Mouse (Mus musculus) MEL (cell line): Measurements from ENCODE around the gene Gm9837. TPM values are rescaled to one million over a fixed set of nuclear protein-coding genes. Genes with fewer than 3 reads are reported as not detected.

Experiments
- DNase-seq: peaks from one replicate; pipeline ENCODE4 v3.0.0; 2011; ENCODE audit warnings: low read depth, low spot score
- H3K27ac ChIP-seq: 2 replicates; pipeline ENCODE4 v1.5.1; 2012; ENCODE audit warnings: low read depth, mild to moderate bottlenecking, control low read depth, low read length, moderate library complexity; ENCODE audit not compliant: control insufficient read depth
- H3K27me3 ChIP-seq, 2 experiments: fragments of 150-350 bp in 1 of 2; sonication (generic) in 1 of 2; 2 replicates each; pipeline ENCODE4 v1.6.1; 2012; ENCODE audit warnings: low read length in 2 of 2, mild to moderate bottlenecking in 2 of 2, improper control_type of control experiment in 1 of 2, moderate library complexity in 1 of 2; ENCODE audit not compliant: insufficient read depth in 2 of 2, control insufficient read depth in 1 of 2
- H3K36me3 ChIP-seq, 2 experiments: 2 replicates each; pipeline ENCODE4 v1.6.1; 2012 to 2014; ENCODE audit warnings: low read length in 2 of 2, improper control_type of control experiment in 1 of 2, inconsistent platforms in 1 of 2, mild to moderate bottlenecking in 1 of 2; ENCODE audit not compliant: insufficient read depth in 2 of 2, control insufficient read depth in 1 of 2
- H3K4me1 ChIP-seq, 2 experiments: fragments of 150-350 bp in 1 of 2; sonication (generic) in 1 of 2; 2 replicates each; pipeline ENCODE4 v1.6.1; 2012; ENCODE audit warnings: low read length in 2 of 2, improper control_type of control experiment in 1 of 2, mild to moderate bottlenecking in 1 of 2; ENCODE audit not compliant: insufficient read depth in 2 of 2, control insufficient read depth in 1 of 2
- H3K4me3 ChIP-seq, 2 experiments: fragments of 150-350 bp in 1 of 2; sonication (generic) in 1 of 2; 2 replicates each; pipeline ENCODE4 v1.5.1; 2012; ENCODE audit warnings: low read depth in 2 of 2, low read length in 2 of 2, mild to moderate bottlenecking in 2 of 2, moderate library complexity in 2 of 2, control low read depth in 1 of 2, improper control_type of control experiment in 1 of 2; ENCODE audit not compliant: control insufficient read depth in 1 of 2, insufficient read depth in 1 of 2
- H3K79me2 ChIP-seq: 2 replicates; pipeline ENCODE4 v1.6.1; 2012; ENCODE audit warnings: mild to moderate bottlenecking, low read length, moderate library complexity; ENCODE audit not compliant: control insufficient read depth, poor library complexity, insufficient read depth
- H3K9ac ChIP-seq: 2 replicates; pipeline ENCODE4 v1.6.1; 2012; ENCODE audit warnings: low read depth, mild to moderate bottlenecking, control low read depth, low read length, moderate library complexity; ENCODE audit not compliant: control insufficient read depth, poor library complexity, severe bottlenecking
- H3K9me3 ChIP-seq: fragments of 150-350 bp; sonication (generic); replicated peaks from 2 replicates; pipeline ENCODE4 v1.6.1; 2012; ENCODE audit warnings: mild to moderate bottlenecking, low read length, improper control_type of control experiment, moderate library complexity; ENCODE audit not compliant: insufficient read depth
- CHD2 ChIP-seq: IDR thresholded peaks from 2 replicates; pipeline ENCODE4 v1.6.1; 2011; ENCODE audit warnings: low read length, improper control_type of control experiment
- CTCF ChIP-seq, 3 experiments: IDR thresholded peaks in 2 of 3; conservative IDR thresholded peaks in 1 of 3; 2 replicates each; pipeline ENCODE4 v1.5.1; 2011 to 2012; ENCODE audit warnings: low read length in 3 of 3, low read depth in 2 of 3, mild to moderate bottlenecking in 2 of 3, improper control_type of control experiment in 1 of 3, inconsistent platforms in 1 of 3, mixed read lengths in 1 of 3, moderate library complexity in 1 of 3; ENCODE audit not compliant: control insufficient read depth in 1 of 3, insufficient read depth in 1 of 3, poor library complexity in 1 of 3, severe bottlenecking in 1 of 3
- E2F4 ChIP-seq: IDR thresholded peaks from 2 replicates; pipeline ENCODE4 v1.6.1; 2011; ENCODE audit warnings: low read depth, low read length, improper control_type of control experiment, borderline replicate concordance
- ELF1 ChIP-seq: IDR thresholded peaks from 2 replicates; pipeline ENCODE4 v1.6.1; 2014; ENCODE audit warnings: low read depth, mild to moderate bottlenecking, inconsistent platforms, low read length, improper control_type of control experiment, moderate library complexity
- EP300 ChIP-seq, 2 experiments: IDR thresholded peaks; 2 replicates each; pipeline ENCODE4 v1.6.1; 2011; ENCODE audit warnings: improper control_type of control experiment in 2 of 2, low read length in 2 of 2, low read depth in 1 of 2, mild to moderate bottlenecking in 1 of 2
- ETS1 ChIP-seq: IDR thresholded peaks from 2 replicates; pipeline ENCODE4 v1.6.1; 2012; ENCODE audit warnings: low read depth, mild to moderate bottlenecking, inconsistent platforms, low read length, improper control_type of control experiment, moderate library complexity
- GABPA ChIP-seq: IDR thresholded peaks from 2 replicates; pipeline ENCODE4 v1.6.1; 2012; ENCODE audit warnings: low read depth, mild to moderate bottlenecking, inconsistent platforms, low read length, improper control_type of control experiment, moderate library complexity
- GATA1 ChIP-seq: IDR thresholded peaks from 2 replicates; pipeline ENCODE4 v1.6.1; 2011; ENCODE audit warnings: low read depth, low read length, improper control_type of control experiment
- HCFC1 ChIP-seq: IDR thresholded peaks from 2 replicates; pipeline ENCODE4 v1.6.1; 2012; ENCODE audit warnings: low read depth, mild to moderate bottlenecking, inconsistent platforms, low read length, improper control_type of control experiment, moderate library complexity
- JUND ChIP-seq: IDR thresholded peaks from 2 replicates; pipeline ENCODE4 v1.6.1; 2011; ENCODE audit warnings: low read depth, mild to moderate bottlenecking, improper control_type of control experiment, low read length
- KAT2A ChIP-seq: conservative IDR thresholded peaks from 2 replicates; pipeline ENCODE4 v1.6.1; 2012; ENCODE audit warnings: low read depth, low read length, improper control_type of control experiment, inconsistent platforms
- MAX ChIP-seq: IDR thresholded peaks from 2 replicates; pipeline ENCODE4 v1.6.1; 2011; ENCODE audit warnings: low read length, improper control_type of control experiment
- MAZ ChIP-seq: IDR thresholded peaks from 2 replicates; pipeline ENCODE4 v1.6.1; 2012; ENCODE audit warnings: low read depth, mild to moderate bottlenecking, inconsistent platforms, low read length, improper control_type of control experiment
- MXI1 ChIP-seq: IDR thresholded peaks from 2 replicates; pipeline ENCODE4 v1.6.1; 2011; ENCODE audit warnings: mild to moderate bottlenecking, low read depth, low read length, improper control_type of control experiment
- MYC ChIP-seq: IDR thresholded peaks from 2 replicates; pipeline ENCODE4 v1.6.1; 2011; ENCODE audit warnings: low read depth, mild to moderate bottlenecking, low read length, improper control_type of control experiment, moderate library complexity
- NRF1 ChIP-seq: IDR thresholded peaks from 2 replicates; pipeline ENCODE4 v1.6.1; 2014; ENCODE audit warnings: low read depth, mild to moderate bottlenecking, inconsistent platforms, low read length, improper control_type of control experiment, moderate library complexity; ENCODE audit not compliant: poor library complexity, insufficient read depth, severe bottlenecking
- POLR2A ChIP-seq, 2 experiments: IDR thresholded peaks; 2 replicates each; pipeline ENCODE4 v1.6.1; 2011 to 2012; ENCODE audit warnings: low read length in 2 of 2, mild to moderate bottlenecking in 2 of 2, control low read depth in 1 of 2, improper control_type of control experiment in 1 of 2, low read depth in 1 of 2, moderate library complexity in 1 of 2; ENCODE audit not compliant: control insufficient read depth in 1 of 2, insufficient read depth in 1 of 2, poor library complexity in 1 of 2
- POLR2AphosphoS2 ChIP-seq: IDR thresholded peaks from 2 replicates; pipeline ENCODE4 v1.6.1; 2011; ENCODE audit warnings: low read length, improper control_type of control experiment
- POLR2AphosphoS5 ChIP-seq: IDR thresholded peaks from 2 replicates; pipeline ENCODE4 v1.6.1; 2012; ENCODE audit warnings: low read depth, borderline replicate concordance, mild to moderate bottlenecking, inconsistent platforms, low read length, moderate library complexity, mixed read lengths
- RAD21 ChIP-seq: IDR thresholded peaks from 2 replicates; pipeline ENCODE4 v1.6.1; 2011; ENCODE audit warnings: mild to moderate bottlenecking, low read depth, low read length, improper control_type of control experiment
- RCOR1 ChIP-seq: IDR thresholded peaks from 2 replicates; pipeline ENCODE4 v1.6.1; 2012; ENCODE audit warnings: low read depth, mild to moderate bottlenecking, inconsistent platforms, low read length, improper control_type of control experiment
- SMC3 ChIP-seq: IDR thresholded peaks from 2 replicates; pipeline ENCODE4 v1.6.1; 2011; ENCODE audit warnings: low read depth, low read length, improper control_type of control experiment
- TAL1 ChIP-seq: IDR thresholded peaks from 2 replicates; pipeline ENCODE4 v1.6.1; 2012; ENCODE audit warnings: mild to moderate bottlenecking, inconsistent platforms, low read length, moderate library complexity, mixed read lengths
- TBP ChIP-seq: IDR thresholded peaks from 2 replicates; pipeline ENCODE4 v1.8.0; 2011; ENCODE audit warnings: low read depth, low read length, improper control_type of control experiment
- TCF12 ChIP-seq: IDR thresholded peaks from 2 replicates; pipeline ENCODE4 v1.6.1; 2014; ENCODE audit warnings: low read depth, mild to moderate bottlenecking, inconsistent platforms, low read length, improper control_type of control experiment, moderate library complexity
- UBTF ChIP-seq: IDR thresholded peaks from 2 replicates; pipeline ENCODE4 v1.6.1; 2012; ENCODE audit warnings: low read depth, mild to moderate bottlenecking, inconsistent platforms, low read length, improper control_type of control experiment, moderate library complexity, borderline replicate concordance; ENCODE audit not compliant: insufficient read depth
- ZC3H11A ChIP-seq: IDR thresholded peaks from 2 replicates; pipeline ENCODE4 v1.6.1; 2012; ENCODE audit warnings: low read depth, mild to moderate bottlenecking, inconsistent platforms, low read length, improper control_type of control experiment
- ZKSCAN1 ChIP-seq: IDR thresholded peaks from 2 replicates; pipeline ENCODE4 v1.6.1; 2012; ENCODE audit warnings: low read depth, mild to moderate bottlenecking, inconsistent platforms, low read length, improper control_type of control experiment, moderate library complexity
- ZMIZ1 ChIP-seq: IDR thresholded peaks from 2 replicates; pipeline ENCODE4 v1.6.1; 2012; ENCODE audit warnings: low read depth, mild to moderate bottlenecking, inconsistent platforms, low read length, improper control_type of control experiment, moderate library complexity
- polyA plus RNA-seq, 2 experiments: library from polyadenylated mRNA; stranded (reverse) in 1 of 2; unstranded in 1 of 2; fragments of >175 nt in 1 of 2; fragments of >200 nt in 1 of 2; gene quantifications; 2 replicates each; pipeline versions ENCODE4 v1.2.1 to v1.2.4; 2012; ENCODE audit warnings: low replicate concordance in 2 of 2, low read depth in 1 of 2; ENCODE audit not compliant: insufficient read length in 2 of 2, insufficient read depth in 1 of 2, missing spikeins in 1 of 2
- total RNA-seq: library from RNA; depleted of rRNA; stranded (reverse); fragments of 300-350 nt; gene quantifications from 2 replicates; pipeline ENCODE4 v1.2.3, GENCODE M21; 2012

Gene Gm9837
- total and polyA plus RNA-seq, 3 experiments: not detected

DNA sequence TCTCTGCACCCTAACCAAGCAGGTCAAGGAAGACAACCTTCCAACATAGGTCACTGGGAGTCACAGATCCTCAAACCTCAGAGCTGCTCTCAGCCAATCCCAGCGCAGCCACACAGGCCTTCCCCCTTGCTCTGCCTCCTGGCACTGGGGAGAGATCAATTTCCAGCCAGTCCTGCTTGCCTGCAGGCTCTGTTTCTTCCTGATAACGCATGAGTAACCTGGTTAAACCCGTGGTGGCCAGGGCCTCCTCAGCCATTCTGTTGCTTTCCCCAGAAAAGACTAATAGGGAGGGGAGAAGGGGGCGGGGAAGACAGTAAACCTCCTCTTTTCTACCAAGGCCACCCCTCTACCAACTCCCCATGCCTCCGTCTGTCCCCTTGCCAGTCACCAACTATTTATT, 8.6 kb downstream of the Gm9837 start:
- Histone ChIP-seq H3K27ac (no peak overlapping the region), H3K4me3 (no peak overlapping the region), H3K9ac (no peak overlapping the region), H3K27me3 (peaks cover under 1 to 6% of the 10 kb centered on the region in 2 experiments), H3K36me3 (peaks cover 0 to 8% of the 10 kb centered on the region in 2 experiments; a peak in 1 of 4 replicates), H3K79me2 (no peaks in the 10 kb centered on the region), H3K4me1 (peaks cover 6 to 16% of the 10 kb centered on the region in 2 experiments; a peak in 3 of 4 replicates), H3K9me3 (no peaks in the 10 kb centered on the region)
- TF ChIP-seq MXI1: no peak
- no peak for TF ChIP-seq HCFC1
- TF ChIP-seq ZKSCAN1: no peak
- no peak for TF ChIP-seq RAD21
- TF ChIP-seq ETS1: no peak
- no peak for TF ChIP-seq CHD2
- peak; percentile 53 for TF ChIP-seq TCF12
- peak; percentile 55; the same call in 1 of the 2 replicates for TF ChIP-seq GATA1
- no peak for TF ChIP-seq ELF1
- no peak for TF ChIP-seq POLR2AphosphoS2
- TF ChIP-seq EP300 (IDR thresholded peaks at IDR 0.05; ENCODE audit: low read depth in 1 of 2, low read length in 2 of 2): peak; percentile 57 to 68
- TF ChIP-seq MAZ: no peak
- no peak for TF ChIP-seq CTCF (IDR thresholded peaks at IDR 0.05 in 2 of 3, conservative IDR thresholded peaks at IDR 0.05 in 1 of 3; ENCODE audit: control insufficient read depth in 1 of 3, insufficient read depth in 1 of 3, low read depth in 2 of 3, low read length in 3 of 3, poor library complexity in 1 of 3, severe bottlenecking in 1 of 3)
- peak; percentile 87 for TF ChIP-seq TAL1
- no peak for TF ChIP-seq E2F4
- no peak for TF ChIP-seq ZC3H11A
- TF ChIP-seq TBP: no peak
- no peak for TF ChIP-seq GABPA
- TF ChIP-seq POLR2AphosphoS5: no peak
- peak; percentile 20; the same call in 1 of the 2 replicates for TF ChIP-seq NRF1
- TF ChIP-seq MYC: 0 out of 2 replicates have a peak, but pooled peaks have one; percentile 39
- TF ChIP-seq KAT2A: no peak
- no peak for TF ChIP-seq MAX
- no peak for TF ChIP-seq UBTF
- TF ChIP-seq RCOR1: peak; percentile 55
- TF ChIP-seq POLR2A (IDR thresholded peaks at IDR 0.05; ENCODE audit: control insufficient read depth in 1 of 2, insufficient read depth in 1 of 2, low read depth in 1 of 2, low read length in 2 of 2, poor library complexity in 1 of 2): no peak
- no peak for TF ChIP-seq SMC3
- no peak for TF ChIP-seq ZMIZ1
- no peak for TF ChIP-seq JUND
- DNase-seq: peak; percentile 84
